Mouse (Mus musculus): ENCODE data around the gene Hist1h2bk. TPM values are rescaled to one million over a fixed set of nuclear protein-coding genes. Genes with fewer than 3 reads are reported as not detected.
A peak's percentile ranks its signal among the peaks of the same experiment; 100 is the strongest.

The Hist1h2bk gene
- 142 and 423 TPM in 2 replicates for total RNA-seq (2014; fragmentation: Nextera tagmentation)
- total RNA-seq (2017), result 812 and 1,118 TPM in 2 replicates

- ATAC-seq (replicated peaks; ENCODE audit: low FRiP score, low TSS enrichment, poor library complexity, severe bottlenecking), result peak; percentile 84
Measured at GRCm38 (mm10) chr13:22035267-22036148, at the start of gene Hist1h2bk, which contains the start of gene Hist1h2ah. Hist1h2bk (plus strand) TSS chr13:22035870. Hist1h2ah (minus strand) TSS chr13:22035568.

GRCm38 (mm10) chr13:21992550-21992949 lies 43.1 kb upstream of the Hist1h2bk start:
- ATAC-seq (replicated peaks; ENCODE audit: low FRiP score, low TSS enrichment, poor library complexity, severe bottlenecking), result no peak

DNA sequence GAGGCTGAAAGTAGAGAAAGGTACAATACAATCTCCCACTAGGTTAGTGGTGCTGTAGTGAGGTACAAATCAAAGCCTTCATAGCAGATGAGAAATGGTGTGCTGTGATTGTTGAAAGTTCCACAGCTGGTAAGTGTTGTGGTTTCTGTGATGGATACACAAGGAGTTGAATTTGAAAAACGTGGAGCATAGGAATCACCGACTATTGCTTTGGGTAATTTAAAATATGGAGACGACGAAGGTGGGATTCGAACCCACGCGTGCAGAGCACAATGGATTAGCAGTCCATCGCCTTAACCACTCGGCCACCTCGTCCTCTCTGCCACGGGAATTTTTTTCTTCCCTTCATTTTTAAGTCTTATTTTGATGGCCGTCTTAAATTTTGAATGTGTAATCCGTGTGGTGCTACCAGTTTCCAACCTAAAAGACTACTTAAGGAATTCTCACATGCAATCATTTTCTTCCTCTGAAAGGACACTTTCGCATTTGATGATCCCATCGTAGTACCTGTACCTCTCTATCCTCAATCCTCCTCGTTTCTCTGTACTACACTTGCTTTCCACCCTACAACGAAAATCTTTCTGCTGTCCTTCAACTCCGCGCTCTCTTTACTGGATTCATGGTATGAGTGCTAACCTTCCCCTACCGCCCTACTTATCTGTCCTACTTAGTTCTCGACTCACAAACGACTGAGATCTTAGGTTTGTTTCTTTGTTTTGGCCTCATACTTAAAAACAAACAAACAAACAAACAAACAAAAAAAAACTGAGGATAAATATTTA lies 41.5 kb upstream of the Hist1h2bk start:
- ATAC-seq (replicated peaks; ENCODE audit: low FRiP score, low TSS enrichment, poor library complexity, severe bottlenecking), result 0 out of 2 replicates have a peak, but pooled peaks have one; percentile 21

GRCm38 (mm10) chr13:21994896-21995295 lies 40.8 kb upstream of the Hist1h2bk start:
- no peak for ATAC-seq (replicated peaks; ENCODE audit: low FRiP score, low TSS enrichment, poor library complexity, severe bottlenecking)

DNA sequence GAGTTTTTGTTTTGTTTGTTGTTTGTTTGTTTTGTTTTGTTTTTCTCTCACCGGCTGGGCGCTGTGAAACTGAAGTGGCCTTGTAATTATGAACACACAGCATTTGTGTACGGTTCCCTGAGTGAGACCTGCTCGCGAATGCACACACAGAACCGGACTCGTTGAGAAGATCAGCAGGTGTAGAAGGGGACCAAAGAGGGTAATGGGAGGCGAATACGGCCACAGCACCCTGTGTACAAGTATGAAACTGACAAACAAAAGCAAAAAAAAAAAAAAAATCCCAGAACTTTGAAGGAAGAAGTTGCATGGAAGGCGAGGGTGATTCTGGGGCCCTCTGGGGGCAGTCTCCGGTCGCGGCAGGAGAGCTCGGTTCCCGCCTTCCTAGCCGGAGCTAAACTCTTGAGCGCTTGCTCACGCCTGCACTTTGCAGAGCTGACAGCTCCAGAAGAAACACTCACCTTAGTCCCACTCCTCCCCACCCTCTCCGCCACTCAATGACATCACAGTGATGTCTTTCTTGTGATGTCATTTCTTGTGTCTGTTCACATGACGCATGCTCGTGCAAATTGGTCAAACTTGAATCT lies 40.2 kb upstream of the Hist1h2bk start:
- peak; percentile 70 for ATAC-seq (replicated peaks; ENCODE audit: low FRiP score, low TSS enrichment, poor library complexity, severe bottlenecking)

DNA sequence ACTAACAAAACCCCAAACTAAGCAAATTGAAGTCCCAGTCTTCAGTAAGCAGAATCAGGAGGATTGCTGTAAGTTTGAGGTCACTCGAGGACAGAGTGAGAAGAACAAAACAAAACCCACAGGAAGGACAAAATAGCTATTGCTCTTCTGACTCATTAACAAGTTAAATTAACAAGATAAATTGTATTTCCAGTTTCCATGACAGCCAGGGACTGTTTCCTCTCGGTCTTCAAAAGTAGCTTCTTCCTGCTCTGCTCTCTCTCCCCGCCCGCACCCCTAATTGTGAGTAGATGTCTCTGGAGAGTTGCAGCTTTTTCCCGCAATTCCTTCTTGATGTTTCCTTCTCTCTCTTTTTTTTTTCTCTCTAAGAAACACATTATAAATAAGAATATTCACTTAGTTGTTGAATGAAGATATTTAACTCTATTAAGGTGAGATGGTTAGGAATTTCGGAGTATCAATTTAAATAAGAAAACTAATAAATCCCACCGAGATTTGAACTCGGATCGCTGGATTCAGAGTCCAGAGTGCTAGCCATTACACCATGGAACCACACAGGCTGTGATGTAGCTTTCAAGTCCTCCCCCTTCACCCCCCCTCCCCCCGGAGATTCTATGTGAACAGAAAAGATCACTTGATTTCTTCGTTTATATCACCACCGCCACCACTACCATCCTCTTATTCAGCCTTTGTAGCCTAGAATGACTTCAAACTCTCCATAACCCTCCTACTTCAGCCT lies 39.4 kb upstream of the Hist1h2bk start:
- no peak for ATAC-seq (replicated peaks; ENCODE audit: low FRiP score, low TSS enrichment, poor library complexity, severe bottlenecking)

DNA sequence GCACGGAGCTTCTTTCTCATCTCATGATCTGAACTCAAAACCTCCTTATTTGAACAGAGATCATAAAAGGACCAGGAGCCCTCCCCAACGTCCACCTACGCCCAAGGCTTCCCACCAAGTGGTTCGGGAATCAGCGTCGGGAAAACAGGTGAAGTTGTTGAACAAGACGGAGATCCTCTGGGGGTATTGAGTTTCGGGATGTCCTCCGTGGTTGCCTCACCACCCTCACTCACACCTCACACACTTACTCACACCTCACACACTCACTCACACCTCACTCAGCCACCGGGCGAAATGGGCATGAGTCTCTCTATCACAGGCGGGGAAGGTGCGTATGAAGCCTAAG lies 38.9 kb upstream of the Hist1h2bk start:
- no peak for ATAC-seq (replicated peaks; ENCODE audit: low FRiP score, low TSS enrichment, poor library complexity, severe bottlenecking)

GRCm38 (mm10) chr13:21997201-21997820 lies 38.4 kb upstream of the Hist1h2bk start:
- no peak for ATAC-seq (replicated peaks; ENCODE audit: low FRiP score, low TSS enrichment, poor library complexity, severe bottlenecking)

DNA sequence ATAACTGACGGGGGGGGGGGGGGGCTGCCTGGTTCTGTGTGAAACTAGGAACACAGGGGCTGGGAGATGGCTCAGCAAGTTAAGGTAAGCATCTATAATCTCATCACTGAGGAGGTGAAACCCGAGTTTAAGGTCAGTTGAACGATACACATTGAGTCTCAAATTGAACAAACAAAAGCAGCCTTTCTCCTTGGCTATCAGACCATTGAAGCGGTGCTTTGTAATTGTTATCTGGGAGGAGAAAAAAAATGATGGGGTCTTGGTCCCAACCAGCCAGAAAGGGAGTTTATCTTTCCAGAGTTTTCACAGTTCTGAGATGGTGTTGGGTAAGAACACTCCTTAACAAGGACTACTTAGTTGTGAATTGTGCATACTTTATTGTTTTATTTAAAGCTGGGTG lies 37.8 kb upstream of the Hist1h2bk start:
- no peak for ATAC-seq (replicated peaks; ENCODE audit: low FRiP score, low TSS enrichment, poor library complexity, severe bottlenecking)

- no peak for ATAC-seq (replicated peaks; ENCODE audit: low FRiP score, low TSS enrichment, poor library complexity, severe bottlenecking)
Measured at GRCm38 (mm10) chr13:21998412-21998811, 37.3 kb upstream of the Hist1h2bk start.

DNA sequence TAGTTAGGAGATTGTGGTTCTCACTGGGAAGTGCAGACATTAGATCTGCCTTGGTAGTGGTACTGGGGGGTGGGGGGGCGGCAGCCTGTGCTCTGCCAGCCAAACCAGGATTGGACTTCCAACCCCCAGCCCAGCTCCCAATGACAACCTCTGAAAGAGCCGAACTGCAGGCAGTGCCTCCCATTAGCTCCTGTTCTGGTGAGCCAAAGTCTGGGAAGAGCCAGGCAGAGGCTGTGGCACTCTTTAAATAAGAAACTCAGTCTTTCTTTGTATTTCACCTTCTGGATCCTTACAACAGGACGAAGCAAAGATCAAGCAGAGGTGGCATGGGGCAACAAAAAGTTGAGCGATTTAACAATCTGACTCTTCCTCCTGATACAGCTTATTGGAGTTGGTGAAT lies 36.5 kb upstream of the Hist1h2bk start:
- no peak for ATAC-seq (replicated peaks; ENCODE audit: low FRiP score, low TSS enrichment, poor library complexity, severe bottlenecking)

GRCm38 (mm10) chr13:22001346-22001745 lies 34.3 kb upstream of the Hist1h2bk start:
- ATAC-seq (replicated peaks; ENCODE audit: low FRiP score, low TSS enrichment, poor library complexity, severe bottlenecking), result no peak

GRCm38 (mm10) chr13:22001823-22002222 lies 33.8 kb upstream of the Hist1h2bk start:
- ATAC-seq (replicated peaks; ENCODE audit: low FRiP score, low TSS enrichment, poor library complexity, severe bottlenecking), result no peak

- ATAC-seq (replicated peaks; ENCODE audit: low FRiP score, low TSS enrichment, poor library complexity, severe bottlenecking), result peak; percentile 58
Measured at GRCm38 (mm10) chr13:22005605-22006333, 29.9 kb upstream of the Hist1h2bk start.

DNA sequence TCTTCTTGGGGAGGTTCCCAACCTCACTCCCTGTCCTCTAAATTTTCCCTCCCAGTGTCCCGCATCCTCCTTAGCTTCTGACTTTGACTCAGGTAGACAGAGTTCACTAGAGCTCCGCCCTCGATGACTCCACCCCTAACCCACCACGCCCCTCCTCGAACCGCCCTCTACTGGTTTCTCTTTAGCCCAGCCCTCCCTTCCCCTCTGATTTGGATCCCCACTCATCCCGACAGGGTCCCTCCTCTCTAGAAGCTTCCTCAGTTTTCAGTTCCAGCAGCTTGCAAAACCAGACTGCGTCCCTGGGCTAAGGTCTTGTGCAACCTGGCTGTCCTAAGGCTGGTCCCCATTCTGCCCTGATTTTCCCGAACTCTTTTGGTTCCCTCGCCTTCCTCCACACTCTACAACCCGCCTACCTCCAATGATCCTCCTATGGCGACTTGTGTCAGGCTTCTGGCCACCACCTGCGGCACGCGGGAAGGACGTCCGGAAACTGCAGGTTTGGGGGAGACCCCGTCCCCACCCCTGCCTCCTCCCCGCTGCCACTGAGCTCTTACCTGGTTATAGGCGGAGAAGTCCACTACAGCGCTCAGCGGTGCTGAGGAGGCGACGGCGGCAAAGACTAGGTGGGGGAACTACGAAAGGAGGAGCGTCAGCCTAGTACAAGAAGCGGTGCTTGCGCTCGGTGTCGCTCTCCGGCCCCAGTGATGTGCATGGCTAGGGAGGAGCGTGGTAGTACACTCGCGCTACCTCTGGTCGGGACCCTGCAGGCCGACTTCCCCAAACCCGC lies 29.1 kb upstream of the Hist1h2bk start:
- ATAC-seq (replicated peaks; ENCODE audit: low FRiP score, low TSS enrichment, poor library complexity, severe bottlenecking), result peak; percentile 60

GRCm38 (mm10) chr13:22007121-22007510 lies 28.6 kb upstream of the Hist1h2bk start:
- ATAC-seq (replicated peaks; ENCODE audit: low FRiP score, low TSS enrichment, poor library complexity, severe bottlenecking), result no peak

- no peak for ATAC-seq (replicated peaks; ENCODE audit: low FRiP score, low TSS enrichment, poor library complexity, severe bottlenecking)
Measured at GRCm38 (mm10) chr13:22007872-22008271, 27.8 kb upstream of the Hist1h2bk start.

DNA sequence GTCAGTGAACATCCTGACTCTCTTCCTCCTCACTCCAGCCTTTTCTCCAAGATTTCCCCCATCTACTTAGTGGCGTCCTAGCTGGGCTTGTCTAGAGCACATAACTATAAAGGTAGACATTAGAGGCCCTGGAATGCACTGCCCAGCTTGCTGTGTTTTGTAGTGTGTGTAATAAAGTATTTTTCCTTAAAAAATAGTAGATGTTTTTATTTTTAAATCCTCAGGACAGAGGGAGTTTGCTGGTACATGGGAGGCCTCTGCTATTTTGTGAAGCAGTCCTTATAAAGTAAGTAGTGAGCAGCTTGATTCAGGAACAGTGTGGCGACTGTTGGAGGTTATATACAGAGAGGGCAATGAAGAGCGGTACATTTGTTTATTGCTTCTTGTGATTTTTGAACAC lies 27.0 kb upstream of the Hist1h2bk start:
- no peak for ATAC-seq (replicated peaks; ENCODE audit: low FRiP score, low TSS enrichment, poor library complexity, severe bottlenecking)

Data from megakaryocyte-erythroid progenitor cell, adult 5-6 weeks (primary cell).